Mouse (Mus musculus) cerebellum, adult 8-10 months (tissue): ENCODE results near the gene Nfatc2.
A peak's percentile ranks its signal among the peaks of the same experiment; 100 is the strongest.

Experiments
- DNase-seq: peaks from one replicate; pipeline ENCODE4 v3.0.0; 2022

The Nfatc2 gene

GRCm38 (mm10) chr2:168608125-168608564 is 6.7 kb upstream of the Nfatc2 start:
- DNase-seq: no peak

GRCm38 (mm10) chr2:168604655-168605070 is 3.2 kb upstream of the Nfatc2 start:
- DNase-seq: no peak

- DNase-seq: no peak
Observed at GRCm38 (mm10) chr2:168602387-168602741, 907 bp upstream of the Nfatc2 start.

GRCm38 (mm10) chr2:168600750-168601490 is 537 bp downstream of the Nfatc2 start:
- peak; percentile 51 for DNase-seq

- no peak for DNase-seq
Observed at GRCm38 (mm10) chr2:168595693-168596092, 5.8 kb downstream of the Nfatc2 start.

GRCm38 (mm10) chr2:168593676-168594075 is 7.8 kb downstream of the Nfatc2 start:
- DNase-seq: no peak

- no peak for DNase-seq
Observed at GRCm38 (mm10) chr2:168593004-168593403, 8.5 kb downstream of the Nfatc2 start.

GRCm38 (mm10) chr2:168591076-168591475 is 10.4 kb downstream of the Nfatc2 start:
- DNase-seq: no peak

- no peak for DNase-seq
Observed at GRCm38 (mm10) chr2:168590556-168590955, 10.9 kb downstream of the Nfatc2 start.

GRCm38 (mm10) chr2:168590168-168590551 is 11.3 kb downstream of the Nfatc2 start:
- no peak for DNase-seq

GRCm38 (mm10) chr2:168589368-168590167 is 11.9 kb downstream of the Nfatc2 start:
- no peak for DNase-seq

- DNase-seq: no peak
Observed at GRCm38 (mm10) chr2:168588591-168589367, 12.7 kb downstream of the Nfatc2 start.

- DNase-seq: no peak
Observed at GRCm38 (mm10) chr2:168587159-168587558, 14.3 kb downstream of the Nfatc2 start.

GRCm38 (mm10) chr2:168586512-168586911 is 14.9 kb downstream of the Nfatc2 start:
- DNase-seq: no peak

GRCm38 (mm10) chr2:168584857-168585256 is 16.6 kb downstream of the Nfatc2 start:
- peak; percentile 87 for DNase-seq

- DNase-seq: no peak
Observed at GRCm38 (mm10) chr2:168584408-168584807, 17.0 kb downstream of the Nfatc2 start.

- no peak for DNase-seq
Observed at GRCm38 (mm10) chr2:168583084-168583483, 18.4 kb downstream of the Nfatc2 start.

- no peak for DNase-seq
Observed at GRCm38 (mm10) chr2:168581207-168581854, 20.1 kb downstream of the Nfatc2 start.

GRCm38 (mm10) chr2:168580295-168580915 is 21.1 kb downstream of the Nfatc2 start:
- no peak for DNase-seq

GRCm38 (mm10) chr2:168579601-168580130 is 21.8 kb downstream of the Nfatc2 start:
- no peak for DNase-seq

- no peak for DNase-seq
Observed at GRCm38 (mm10) chr2:168579109-168579508, 22.3 kb downstream of the Nfatc2 start.

GRCm38 (mm10) chr2:168578132-168578531 is 23.3 kb downstream of the Nfatc2 start:
- no peak for DNase-seq
